Mouse (Mus musculus) olfactory bulb, adult 2 months (tissue): Measurements from ENCODE around the gene Egfem1. TPM values are rescaled to one million over a fixed set of nuclear protein-coding genes. Genes with fewer than 3 reads are reported as not detected.

Experiments
- H3K27ac ChIP-seq: fragments of 200-500 bp; 2 replicates; pipeline ENCODE4 v1.5.1; 2012; ENCODE audit warnings: low read depth, low read length; ENCODE audit not compliant: insufficient read depth
- H3K4me1 ChIP-seq: fragments of 200-500 bp; 2 replicates; pipeline ENCODE4 v1.6.1; 2012; ENCODE audit warnings: low read length; ENCODE audit not compliant: control insufficient read depth, insufficient read depth
- H3K4me3 ChIP-seq: fragments of 200-500 bp; 2 replicates; pipeline ENCODE4 v1.5.1; 2012; ENCODE audit warnings: mild to moderate bottlenecking, low read depth, low read length, moderate library complexity; ENCODE audit not compliant: insufficient read depth
- CTCF ChIP-seq: fragments of 200-500 bp; IDR thresholded peaks from 2 replicates; pipeline ENCODE4 v1.5.1; 2012; ENCODE audit warnings: low read depth, mild to moderate bottlenecking, low read length, moderate library complexity; ENCODE audit not compliant: insufficient read depth
- POLR2A ChIP-seq: fragments of 200-500 bp; IDR thresholded peaks from 2 replicates; pipeline ENCODE4 v1.6.1; 2012; ENCODE audit warnings: mild to moderate bottlenecking, low read depth, low read length, moderate library complexity; ENCODE audit not compliant: insufficient read depth
- WGBS: fragments of 180-500 bp; shearing (Covaris S2); methylation state at CpG from one replicate; pipeline ENCODE4 v1.1.7; 2018; 5-methylcytosine and 5-hydroxymethylcytosine counted together
- polyA plus RNA-seq: library from polyadenylated mRNA; stranded (reverse); fragments of >200 nt; gene quantifications from 2 replicates; pipeline ENCODE4 v1.2.4, GENCODE M21; 2012; ENCODE audit warnings: low replicate concordance; ENCODE audit not compliant: missing spikeins, insufficient read depth, insufficient read length

The Egfem1 gene
- polyA plus RNA-seq, 1 experiment: not detected

DNA sequence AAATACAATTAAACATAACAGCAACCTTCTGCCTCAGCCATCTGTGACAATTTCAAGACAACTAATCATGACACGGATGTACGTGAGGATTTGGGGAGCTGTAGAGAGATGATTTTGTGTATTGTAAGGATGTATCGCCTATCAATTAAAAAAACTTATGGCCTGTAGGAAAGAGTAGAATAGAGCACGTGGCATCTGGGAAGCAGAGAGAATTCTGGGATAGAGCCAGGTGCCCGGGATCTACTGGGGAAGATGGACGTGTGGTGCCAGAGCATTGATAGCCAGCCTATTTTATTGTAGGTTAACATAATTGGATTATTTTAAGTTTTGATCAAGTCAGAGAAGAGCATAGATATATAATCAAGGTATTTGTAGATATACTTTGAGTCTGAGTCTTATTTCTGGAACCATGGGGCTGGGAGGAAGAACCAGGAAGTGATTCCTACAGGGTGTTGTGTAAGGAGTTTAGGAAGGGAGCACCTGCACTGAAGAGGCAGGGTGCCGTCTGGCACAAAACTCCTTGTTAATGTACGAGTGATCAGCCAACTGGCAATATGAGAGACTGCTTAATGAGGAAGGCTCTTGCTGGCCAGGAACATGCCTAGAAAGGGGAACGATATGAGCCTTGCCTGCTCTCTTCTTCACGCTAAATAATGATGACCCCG, 443.6 kb downstream of the Egfem1 start:
- H3K4me1 ChIP-seq: no peaks in the 10 kb centered on the region
- no peak overlapping the region for H3K4me3 ChIP-seq
- no peak overlapping the region for H3K27ac ChIP-seq
- 61% methylated on average over 11 of the region's 11 CpGs for WGBS
- TF ChIP-seq POLR2A: no peak
- TF ChIP-seq CTCF: no peak

DNA sequence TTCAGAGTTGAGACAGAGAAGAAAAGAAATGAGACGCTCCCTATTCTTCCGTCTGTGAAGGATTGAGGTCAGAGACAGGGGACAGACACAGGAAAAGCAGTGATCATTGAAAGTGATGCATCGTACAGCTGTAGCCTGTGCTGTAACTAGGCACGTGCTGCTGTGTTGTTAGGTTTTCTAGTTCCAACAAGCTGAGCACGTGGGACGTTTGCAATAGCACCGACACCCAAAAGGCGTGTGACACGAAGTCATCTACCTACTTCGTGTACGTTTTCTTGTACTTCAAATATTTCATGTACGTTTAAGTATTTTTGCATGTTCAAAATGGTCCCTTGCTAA, 444.1 kb downstream of the Egfem1 start:
- Histone ChIP-seq H3K27ac (no peak overlapping the region), H3K4me1 (no peaks in the 10 kb centered on the region), H3K4me3 (no peak overlapping the region)
- whole genome bisulfite sequencing: 68% methylated on average over 12 of the region's 12 CpGs
- TF ChIP-seq POLR2A: no peak

DNA sequence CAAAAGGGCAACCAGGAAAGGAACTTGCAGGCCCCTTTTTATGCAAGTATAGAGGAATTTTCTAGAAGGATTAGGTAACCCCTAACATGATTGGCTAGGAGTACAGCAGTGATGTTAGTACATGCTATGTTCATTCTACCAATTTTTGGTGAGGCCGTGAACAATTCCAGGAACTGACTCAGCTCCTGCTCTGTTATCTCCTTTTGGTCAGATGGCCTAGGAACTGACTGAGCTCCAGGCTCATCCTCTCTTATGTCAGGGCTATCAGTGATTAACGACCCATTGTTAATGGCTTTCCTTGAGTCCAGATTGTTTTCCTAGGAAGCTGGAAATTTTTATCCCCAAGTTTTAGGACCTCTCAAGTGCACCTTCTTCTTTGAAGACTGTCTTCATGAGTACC, 457.4 kb downstream of the Egfem1 start:
- no peak overlapping the region for H3K4me3 ChIP-seq
- no peak overlapping the region for H3K27ac ChIP-seq
- 89% methylated on average over 2 of the region's 2 CpGs for WGBS
- H3K4me1 ChIP-seq: no peaks in the 10 kb centered on the region
- TF ChIP-seq CTCF (no peak), POLR2A (no peak)

- Histone ChIP-seq H3K4me3 (no peak overlapping the region), H3K4me1 (no peaks in the 10 kb centered on the region), H3K27ac (no peak overlapping the region)
- TF ChIP-seq POLR2A (no peak), CTCF (no peak)
- WGBS: 58% methylated on average over 1 of the region's 1 CpGs
Measured at GRCm38 (mm10) chr3:29539902-29540301, 458.1 kb downstream of the Egfem1 start.

DNA sequence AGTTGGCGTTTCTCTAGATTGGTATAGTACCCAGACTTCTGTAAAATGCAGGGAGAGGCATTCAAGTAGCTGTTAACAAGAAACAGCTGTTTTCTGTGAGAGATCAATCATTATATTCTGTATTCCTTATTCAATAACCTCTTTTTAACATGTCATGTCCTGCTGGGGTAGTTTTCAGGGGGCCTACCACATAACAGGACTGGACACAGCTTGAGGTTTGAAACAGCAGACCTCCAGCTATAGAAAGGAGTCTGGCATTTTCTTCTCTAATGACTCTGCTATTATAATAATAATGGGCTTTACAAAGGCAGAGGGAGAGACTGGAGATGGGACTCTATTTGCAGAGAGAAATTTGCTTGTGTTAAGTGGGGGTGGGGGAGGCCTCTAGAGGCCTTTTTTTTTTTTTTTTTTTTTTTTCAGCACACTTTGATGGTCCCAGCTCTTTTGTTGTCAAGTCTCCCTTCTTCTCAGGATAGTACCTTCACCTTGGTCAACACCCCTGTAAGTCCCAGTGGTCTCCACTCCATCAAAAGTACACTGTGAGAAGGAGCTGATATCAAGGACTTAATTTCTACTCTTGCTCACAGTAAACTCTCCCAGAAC, 459.8 kb downstream of the Egfem1 start:
- 43% methylated on average over 1 of the region's 1 CpGs for WGBS
- TF ChIP-seq POLR2A (no peak), CTCF (no peak)
- H3K27ac ChIP-seq: no peak overlapping the region
- no peaks in the 10 kb centered on the region for H3K4me1 ChIP-seq
- no peak overlapping the region for H3K4me3 ChIP-seq

DNA sequence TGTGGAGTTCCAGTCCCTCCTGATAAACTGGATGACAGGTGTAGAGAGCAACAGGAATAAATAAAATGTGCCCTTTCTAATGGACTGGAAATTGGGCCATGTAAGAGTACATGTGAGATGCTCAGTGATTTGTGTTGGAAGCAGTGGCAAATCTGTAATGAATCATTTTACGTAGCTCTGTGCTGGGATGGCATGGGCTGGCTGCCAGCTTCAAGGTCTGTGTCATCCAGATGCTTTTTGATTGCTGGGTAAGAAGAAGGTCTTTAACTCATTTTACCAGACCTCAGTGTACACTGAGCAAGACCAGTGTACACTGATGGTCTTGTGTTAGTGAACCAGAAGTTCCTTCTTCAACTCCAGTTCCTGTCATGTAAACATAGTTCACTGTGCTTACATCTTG, 462.2 kb downstream of the Egfem1 start:
- H3K27ac ChIP-seq: no peak overlapping the region
- TF ChIP-seq CTCF (no peak), POLR2A (no peak)
- 76% methylated on average over 1 of the region's 1 CpGs for WGBS
- no peak overlapping the region for H3K4me3 ChIP-seq
- H3K4me1 ChIP-seq: no peaks in the 10 kb centered on the region

DNA sequence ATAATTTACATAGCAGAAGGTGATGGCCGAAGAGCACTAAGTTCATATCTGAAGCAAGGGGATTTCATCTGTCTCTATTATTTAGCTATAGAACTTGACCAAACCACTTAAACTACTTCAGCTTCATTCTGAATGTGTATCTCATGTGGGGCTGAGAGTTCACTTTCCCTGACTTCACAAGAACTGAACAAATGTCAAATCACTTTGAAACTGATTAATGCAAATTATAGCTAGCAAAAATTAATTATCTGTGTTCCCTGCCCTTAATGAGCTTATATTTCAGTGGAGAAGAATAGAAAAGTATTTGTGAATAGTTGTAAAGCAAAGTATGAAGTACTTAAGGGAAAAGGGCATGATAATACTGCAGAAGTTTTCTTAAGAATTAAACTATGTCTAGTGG, 481.3 kb downstream of the Egfem1 start:
- Histone ChIP-seq H3K27ac (no peak overlapping the region), H3K4me1 (no peaks in the 10 kb centered on the region), H3K4me3 (no peak overlapping the region)
- 93% methylated on average over 1 of the region's 1 CpGs for WGBS
- TF ChIP-seq CTCF (no peak), POLR2A (no peak)

- WGBS: 28% methylated on average over 5 of the region's 5 CpGs
- TF ChIP-seq POLR2A: no peak
- no peak for TF ChIP-seq CTCF
- H3K4me3 ChIP-seq: no peak overlapping the region
- no peaks in the 10 kb centered on the region for H3K4me1 ChIP-seq
- no peak overlapping the region for H3K27ac ChIP-seq
Measured at GRCm38 (mm10) chr3:29578055-29578860, 496.4 kb downstream of the Egfem1 start.

- Histone ChIP-seq H3K4me3 (no peak overlapping the region), H3K4me1 (no peaks in the 10 kb centered on the region), H3K27ac (no peak overlapping the region)
- TF ChIP-seq POLR2A (no peak), CTCF (no peak)
- WGBS: 67% methylated on average over 8 of the region's 8 CpGs
Measured at GRCm38 (mm10) chr3:29582749-29583148, 500.9 kb downstream of the Egfem1 start.
